Mouse (Mus musculus) ovary, postnatal 10 days (tissue): ENCODE data around the gene Gstp2.
"Not testable (repeated sequence)": the region's sequence is repeated elsewhere in the genome, so short reads cannot be mapped to it uniquely, and the experiment has no call there.

Source experiments
- DNase-seq: peaks from one replicate; pipeline ENCODE4 v3.0.0; 2022; ENCODE audit warnings: low spot score

The Gstp2 gene

DNA sequence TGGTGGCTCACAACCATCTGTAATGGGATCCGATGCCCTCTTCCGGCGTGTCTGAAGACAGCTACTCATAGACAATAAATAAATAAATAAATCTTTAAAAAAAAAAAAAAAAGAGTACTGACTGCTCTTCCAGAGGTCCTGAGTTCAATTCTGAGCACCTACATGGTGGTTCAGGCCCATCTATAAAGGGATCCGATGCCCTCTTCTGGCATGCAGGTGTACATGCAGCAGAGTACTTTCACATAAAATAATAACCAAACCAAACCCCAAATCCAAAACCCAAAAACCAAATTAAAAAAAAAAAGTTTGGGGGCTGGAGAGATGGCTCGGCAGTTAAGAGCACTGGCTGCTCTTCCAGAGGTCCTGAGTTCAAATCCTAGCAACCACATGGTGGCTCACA, 3.2 kb upstream of the Gstp2 start:
- not testable (repeated sequence) for DNase-seq

- DNase-seq: peak; percentile 49
These were observed 2.0 kb upstream of the Gstp2 start for GRCm38 (mm10) chr19:4047859-4048258.

- no peak for DNase-seq
These were observed 1.0 kb upstream of the Gstp2 start for GRCm38 (mm10) chr19:4046866-4047254.

DNA sequence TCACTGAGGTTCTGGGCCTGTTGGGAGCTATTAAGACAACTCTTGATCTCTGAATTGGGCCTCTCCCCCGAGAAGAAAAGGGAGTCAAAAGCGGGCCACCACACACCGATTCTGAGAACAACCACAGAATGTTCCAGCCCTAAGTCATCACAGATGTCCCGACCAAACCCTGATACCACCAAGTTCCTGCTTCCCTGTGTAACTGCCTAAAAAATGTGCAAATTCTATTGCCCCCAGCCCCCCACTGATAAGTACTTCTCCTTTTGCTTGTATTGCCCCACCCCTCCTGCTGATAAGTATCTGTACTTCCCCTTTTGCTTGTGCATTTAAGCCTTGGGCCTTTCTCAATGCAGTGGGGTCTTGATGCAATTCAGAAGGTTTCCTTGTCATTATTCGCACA, 1.7 kb downstream of the Gstp2 start:
- not testable (repeated sequence) for DNase-seq

DNA sequence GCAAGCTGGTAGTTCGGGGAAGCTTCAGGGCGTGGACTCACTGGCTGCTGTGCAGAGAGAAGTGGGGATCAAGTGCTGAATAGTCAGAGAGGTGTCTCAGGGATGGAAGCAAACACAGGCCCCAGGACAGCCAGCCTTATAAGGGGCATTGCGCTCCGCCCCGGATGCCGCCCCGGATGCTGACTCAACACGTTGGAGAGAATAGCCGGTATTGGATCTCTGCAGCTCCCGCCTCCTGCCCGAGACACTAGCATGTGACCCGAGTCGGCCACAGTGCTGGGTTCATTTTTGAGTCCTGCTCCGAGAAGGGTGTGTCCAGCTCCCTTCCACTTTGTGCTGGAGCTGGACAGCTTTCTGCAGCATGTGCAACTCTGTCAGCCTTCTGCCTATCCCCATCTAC, 3.7 kb downstream of the Gstp2 start:
- no peak for DNase-seq

GRCm38 (mm10) chr19:4041500-4041899, 4.3 kb downstream of the Gstp2 start:
- DNase-seq: not testable (repeated sequence)

- not testable (repeated sequence) for DNase-seq
These were observed 4.9 kb downstream of the Gstp2 start for GRCm38 (mm10) chr19:4040941-4041340.

DNA sequence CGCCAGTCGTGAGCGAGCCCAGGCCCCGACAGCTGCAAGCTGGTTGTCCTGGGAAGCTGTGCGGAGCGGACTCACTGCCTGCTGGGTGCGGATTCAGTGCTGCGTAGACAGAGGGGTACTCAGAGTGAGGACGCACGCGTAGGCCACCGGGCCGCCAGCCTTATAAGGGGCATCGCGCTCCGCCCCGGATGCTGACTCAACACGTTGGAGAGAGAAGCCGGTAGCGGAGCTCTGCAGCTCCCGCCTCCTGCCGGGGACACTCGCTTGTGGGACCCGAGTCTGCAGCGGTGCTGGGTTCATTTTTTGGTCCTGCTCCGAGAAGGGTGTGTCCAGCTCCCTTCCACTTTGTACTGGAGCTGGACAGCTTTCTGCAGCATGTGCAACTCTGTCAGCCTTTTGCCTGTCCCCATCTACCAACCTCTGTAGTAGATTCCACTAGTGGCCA, 8.0 kb downstream of the Gstp2 start, which contains the start of gene Gstp1:
Gene Gstp1, minus strand, starts transcription at position 198 of the 445 bp plus-strand sequence.
- DNase-seq: peak; percentile 64

- DNase-seq: not testable (repeated sequence)
These were observed 8.6 kb downstream of the Gstp2 start for GRCm38 (mm10) chr19:4037154-4037787.

GRCm38 (mm10) chr19:4036327-4037045, 9.3 kb downstream of the Gstp2 start:
- DNase-seq: no peak

GRCm38 (mm10) chr19:4033742-4034141, 12.1 kb downstream of the Gstp2 start:
- DNase-seq: no peak

GRCm38 (mm10) chr19:4033298-4033697, 12.5 kb downstream of the Gstp2 start:
- no peak for DNase-seq

DNA sequence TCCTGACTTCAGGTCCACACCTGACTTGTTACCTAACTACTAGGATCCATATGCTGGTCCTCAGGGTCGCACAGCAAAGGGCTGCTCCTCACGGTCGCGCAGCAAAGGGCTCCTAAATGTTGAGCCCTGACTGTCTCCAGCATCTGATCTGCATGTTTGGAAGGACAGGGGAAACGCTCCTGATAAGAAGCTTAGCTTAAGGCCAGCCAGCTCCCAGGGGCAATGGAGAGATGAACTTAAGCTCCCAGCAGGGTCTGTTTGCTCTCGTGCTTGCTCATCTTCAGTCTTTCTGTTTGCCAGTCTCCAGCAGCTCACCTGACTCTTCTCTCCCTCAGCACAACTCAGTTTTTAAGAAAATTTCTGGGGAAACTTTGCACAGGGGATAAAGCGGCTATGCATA, 13.2 kb downstream of the Gstp2 start:
- DNase-seq: no peak

DNA sequence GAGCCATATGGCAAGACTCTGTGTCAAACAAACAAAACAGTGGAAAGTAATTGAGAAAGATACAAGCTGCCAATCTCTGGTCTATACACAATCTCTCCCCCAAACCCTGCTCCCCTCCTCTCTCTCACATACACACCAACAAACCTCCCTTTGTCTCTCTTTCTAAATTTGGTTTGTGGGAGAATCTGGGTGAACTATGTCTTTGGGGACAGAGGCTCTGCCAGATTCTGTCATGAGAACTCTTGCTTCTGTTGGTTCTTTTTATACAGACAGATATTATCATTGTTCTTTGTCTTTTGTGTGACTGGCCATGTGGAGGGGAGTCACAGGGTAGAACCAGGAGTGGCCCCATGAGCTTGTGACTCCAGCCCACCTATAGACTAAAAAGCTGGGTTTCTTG, 18.2 kb downstream of the Gstp2 start:
- no peak for DNase-seq

- no peak for DNase-seq
These were observed 22.6 kb downstream of the Gstp2 start for GRCm38 (mm10) chr19:4023185-4023584.

DNA sequence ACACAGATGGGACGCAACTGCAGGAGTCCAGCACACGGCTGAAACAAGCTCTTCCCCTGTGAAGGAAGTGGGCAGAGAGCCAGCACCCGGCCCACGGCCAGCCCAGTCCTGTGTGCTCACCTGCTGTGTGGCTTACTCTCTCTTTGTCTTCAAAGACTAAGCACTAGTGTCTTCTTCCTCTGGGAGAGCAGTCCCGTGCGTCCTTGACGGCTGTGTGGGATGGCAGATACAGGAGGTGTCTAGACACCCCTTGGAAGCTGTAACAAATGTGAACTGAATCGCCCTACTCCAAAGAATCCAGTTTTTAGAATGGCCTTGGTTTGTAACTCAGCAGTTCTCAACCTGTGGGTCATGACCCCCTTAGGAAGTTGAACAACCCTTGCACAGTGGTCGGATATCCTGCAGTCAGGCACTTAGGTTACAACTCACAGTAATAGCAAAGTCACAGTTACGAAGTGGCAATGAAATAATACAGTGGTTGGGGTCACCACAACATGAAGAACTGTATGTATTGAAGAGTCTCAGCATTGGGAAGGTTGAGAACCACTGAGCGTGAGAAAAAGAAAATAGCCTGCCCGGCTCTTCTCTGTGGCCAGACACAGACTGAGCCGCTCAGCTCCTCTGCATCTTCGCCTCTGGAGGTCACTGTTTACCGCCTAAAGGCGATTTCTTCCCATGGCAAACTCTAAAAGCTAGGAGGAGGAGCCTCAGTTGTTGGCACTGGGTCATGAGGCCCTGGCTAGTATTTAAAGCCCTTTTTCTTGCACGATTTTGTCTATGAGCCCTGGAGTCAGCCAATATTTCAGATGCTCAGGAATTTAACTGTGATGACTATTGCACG, 26.9 kb downstream of the Gstp2 start:
- DNase-seq: no peak

- no peak for DNase-seq
These were observed 27.8 kb downstream of the Gstp2 start for GRCm38 (mm10) chr19:4017921-4018587.

DNA sequence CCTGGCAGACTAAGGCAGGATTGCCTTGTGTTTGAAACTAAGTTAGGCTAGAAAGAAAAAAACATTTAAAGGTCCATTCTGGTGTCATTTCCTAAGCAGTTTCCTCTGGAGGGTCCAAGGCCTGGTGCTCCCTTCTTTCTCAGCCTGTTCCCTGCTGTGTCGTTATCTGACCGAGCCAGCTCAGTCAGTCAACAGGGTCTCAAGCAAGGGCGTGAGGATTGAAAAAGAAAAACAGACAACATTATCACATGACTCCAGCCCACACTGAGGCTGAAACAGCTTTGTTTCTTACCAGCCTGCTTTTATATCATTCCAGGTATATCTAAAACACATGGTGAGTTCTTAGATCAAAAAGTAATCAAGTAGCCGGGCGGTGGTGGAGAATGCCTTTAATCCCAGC, 30.2 kb downstream of the Gstp2 start:
- no peak for DNase-seq

DNA sequence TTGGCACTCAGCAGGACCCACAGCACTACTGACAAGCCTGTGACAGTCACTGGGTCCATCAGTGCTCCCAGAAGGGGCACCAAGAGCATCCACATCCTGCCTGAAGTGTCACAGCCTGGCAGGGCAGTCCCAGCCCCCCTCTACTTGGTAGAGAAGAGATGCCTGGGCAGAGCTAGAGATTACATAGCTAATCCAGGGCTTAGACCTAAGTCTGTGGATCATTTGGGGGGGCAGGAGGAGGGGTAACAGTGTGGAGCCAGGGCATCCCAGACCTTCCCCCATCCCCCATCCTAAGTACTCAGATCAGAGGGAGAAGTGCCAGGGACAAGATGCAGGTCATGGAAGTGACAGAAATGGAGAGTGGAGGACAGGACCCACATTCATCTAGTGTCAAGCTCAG, 31.0 kb downstream of the Gstp2 start:
- no peak for DNase-seq

DNA sequence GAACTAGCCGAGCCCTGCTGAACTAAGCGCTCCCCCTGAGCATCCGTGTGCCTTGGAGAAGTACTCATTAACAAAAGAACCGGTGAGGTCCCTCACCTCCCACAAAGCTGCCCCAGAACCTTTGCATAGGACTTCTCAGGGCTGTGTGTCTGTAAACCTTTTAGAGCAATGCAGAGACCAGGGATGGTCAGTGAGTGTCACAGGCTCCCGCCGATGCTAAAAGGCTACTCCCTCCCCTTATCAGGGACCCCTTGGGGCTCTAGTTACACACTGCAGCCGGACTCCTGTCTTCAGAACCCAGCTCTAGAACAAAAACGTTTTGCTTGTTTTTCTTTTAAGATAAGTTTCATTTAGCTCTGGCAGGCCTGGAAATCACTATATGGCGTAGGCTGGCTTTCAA, 32.8 kb downstream of the Gstp2 start:
- no peak for DNase-seq

GRCm38 (mm10) chr19:4012432-4013022, 33.3 kb downstream of the Gstp2 start, which contains the start of gene Ndufv1:
Ndufv1 (minus strand) TSS chr19:4012806.
- DNase-seq: peak; percentile 79

DNA sequence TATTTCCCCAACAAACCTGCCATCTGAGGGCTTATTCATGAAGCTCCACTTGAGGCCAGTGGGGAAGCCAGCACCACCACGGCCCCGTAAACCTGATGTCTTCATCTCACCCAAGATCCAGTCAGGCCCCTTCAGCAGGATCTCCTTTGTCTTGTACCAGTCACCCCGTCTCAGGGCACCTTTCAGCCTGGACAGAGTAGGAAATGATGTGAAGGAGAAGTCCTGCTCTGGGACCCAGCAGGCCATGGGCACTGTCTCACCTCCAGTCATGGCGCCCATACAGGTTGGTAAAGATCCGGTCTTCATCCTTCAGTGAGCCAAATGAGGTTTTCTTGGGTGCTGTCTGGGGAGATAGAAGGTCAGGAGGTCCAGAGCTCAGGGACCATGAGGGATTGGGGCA, 34.7 kb downstream of the Gstp2 start:
- DNase-seq: no peak
